Mouse (Mus musculus) lung, postnatal 0 days (tissue): Measurements from ENCODE around the gene Flii. TPM values are rescaled to one million over a fixed set of nuclear protein-coding genes. Genes with fewer than 3 reads are reported as not detected.

Source experiments
- ATAC-seq: fragments of 200-750 bp; cut with Nextera tagmentation; 2 replicates; pipeline ENCODE4 v1.8.0; 2017; ENCODE audit warnings: moderate library complexity
- DNase-seq: peaks from one replicate; pipeline ENCODE4 v3.0.0-alpha.2; 2016; ENCODE audit warnings: low spot score
- H3K27ac ChIP-seq: fragments of 300-500 bp; sonication (generic); 2 replicates; pipeline ENCODE4 v1.5.1; 2014; ENCODE audit warnings: antibody characterized with exemption, mild to moderate bottlenecking, low read length, mixed read lengths
- H3K27me3 ChIP-seq: fragments of 300-500 bp; sonication (generic); replicated peaks from 2 replicates; pipeline ENCODE4 v1.6.1; 2014; ENCODE audit warnings: low read length, mixed read lengths; ENCODE audit not compliant: insufficient read depth
- H3K36me3 ChIP-seq: fragments of 300-500 bp; sonication (generic); 2 replicates; pipeline ENCODE4 v1.6.1; 2014; ENCODE audit warnings: low read length, mixed read lengths; ENCODE audit not compliant: insufficient read depth
- H3K4me1 ChIP-seq: fragments of 300-500 bp; sonication (generic); 2 replicates; pipeline ENCODE4 v1.6.1; 2014; ENCODE audit warnings: antibody characterized with exemption, low read depth, low read length, mixed read lengths; ENCODE audit not compliant: insufficient read depth
- H3K4me2 ChIP-seq: fragments of 300-500 bp; sonication (generic); replicated peaks from 2 replicates; pipeline ENCODE4 v1.6.1; 2014; ENCODE audit warnings: low read depth, mild to moderate bottlenecking, low read length, moderate library complexity, mixed read lengths
- H3K4me3 ChIP-seq: fragments of 300-500 bp; sonication (generic); 2 replicates; pipeline ENCODE4 v1.5.1; 2014; ENCODE audit warnings: low read depth, low read length
- H3K9ac ChIP-seq: fragments of 300-500 bp; sonication (generic); replicated peaks from 2 replicates; pipeline ENCODE4 v1.6.1; 2014; ENCODE audit warnings: low read depth, mild to moderate bottlenecking
- H3K9me3 ChIP-seq: fragments of 300-500 bp; sonication (generic); 2 replicates; pipeline ENCODE4 v1.6.1; 2016; ENCODE audit warnings: low read length, mixed read lengths
- CTCF ChIP-seq: IDR thresholded peaks from 2 replicates; pipeline ENCODE4 v1.5.1; 2016; ENCODE audit warnings: antibody characterized with exemption, mild to moderate bottlenecking
- EP300 ChIP-seq: IDR thresholded peaks from 2 replicates; pipeline ENCODE4 v1.6.1; 2016; ENCODE audit warnings: antibody characterized with exemption, mild to moderate bottlenecking, control low read depth
- WGBS: fragments of 180-500 bp; shearing (Covaris S2); extraction: QIAGEN DNeasy Blood & Tissue Kit; methylation state at CpG from one replicate; pipeline ENCODE4 v1.1.7; 2014; 5-methylcytosine and 5-hydroxymethylcytosine counted together
- microRNA-seq: library from miRNA; unstranded; fragments of <30 nt; microRNA quantifications from one replicate; pipeline ENCODE4, GENCODE M21; 2016
- polyA plus RNA-seq: library from polyadenylated mRNA; unstranded; fragments of >200 nt; fragmentation: Nextera tagmentation; extraction: Ambion mirVana; gene quantifications from 2 replicates; pipeline ENCODE4 v1.2.1, GENCODE M21; 2015

Flii gene
- polyA plus RNA-seq, 1 experiment from 2014 or later = 72.4 TPM

DNA sequence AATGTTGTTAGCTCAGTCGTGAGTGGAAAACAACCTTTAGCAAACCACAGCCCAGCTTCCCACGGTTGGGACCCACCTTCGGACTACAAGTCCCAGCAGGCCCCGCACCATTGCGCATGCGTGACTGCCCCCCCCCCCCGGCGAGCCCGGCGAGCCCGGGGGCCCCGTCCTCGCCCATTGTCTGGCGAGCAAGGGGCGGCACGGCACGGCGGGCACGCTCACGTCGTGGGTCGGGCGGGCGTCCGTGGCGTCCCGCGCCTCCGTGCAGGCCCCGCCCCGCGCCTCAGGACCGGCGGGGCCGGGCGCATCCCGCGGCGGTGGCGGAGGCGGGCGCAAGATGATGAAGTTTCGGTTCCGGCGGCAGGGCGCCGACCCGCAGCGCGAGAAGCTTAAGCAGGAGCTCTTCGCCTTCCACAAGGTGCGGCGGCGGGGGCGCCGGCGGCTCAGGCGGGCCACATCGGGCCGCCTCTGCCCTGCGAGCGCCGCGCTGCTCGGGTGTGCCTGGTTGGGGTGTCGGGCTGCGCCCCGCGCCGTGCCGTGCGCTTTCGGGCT lies 27.5 kb downstream of the Flii start, which contains the start of gene Llgl1:
Gene Llgl1, plus strand, starts transcription at position 200 of the 552 bp plus-strand sequence.
- Histone ChIP-seq H3K27ac (peak within 1 kb of the TSS; percentile 90), H3K9me3 (no peaks in the 10 kb centered on the region), H3K4me2 (peak within 1 kb of the TSS; percentile 79), H3K9ac (peak within 1 kb of the TSS; percentile 78), H3K36me3 (no peaks in the 10 kb centered on the region), H3K4me1 (peaks cover 10% of the 10 kb centered on the region; the same call in 1 of the 2 replicates), H3K4me3 (peak within 1 kb of the TSS; percentile 88), H3K27me3 (no peaks in the 10 kb centered on the region)
- under 1% methylated on average over 42 of the region's 73 CpGs for WGBS
- DNase-seq (peak; percentile 94), ATAC-seq (peak; percentile 94)
- TF ChIP-seq CTCF (no peak), EP300 (no peak)

DNA sequence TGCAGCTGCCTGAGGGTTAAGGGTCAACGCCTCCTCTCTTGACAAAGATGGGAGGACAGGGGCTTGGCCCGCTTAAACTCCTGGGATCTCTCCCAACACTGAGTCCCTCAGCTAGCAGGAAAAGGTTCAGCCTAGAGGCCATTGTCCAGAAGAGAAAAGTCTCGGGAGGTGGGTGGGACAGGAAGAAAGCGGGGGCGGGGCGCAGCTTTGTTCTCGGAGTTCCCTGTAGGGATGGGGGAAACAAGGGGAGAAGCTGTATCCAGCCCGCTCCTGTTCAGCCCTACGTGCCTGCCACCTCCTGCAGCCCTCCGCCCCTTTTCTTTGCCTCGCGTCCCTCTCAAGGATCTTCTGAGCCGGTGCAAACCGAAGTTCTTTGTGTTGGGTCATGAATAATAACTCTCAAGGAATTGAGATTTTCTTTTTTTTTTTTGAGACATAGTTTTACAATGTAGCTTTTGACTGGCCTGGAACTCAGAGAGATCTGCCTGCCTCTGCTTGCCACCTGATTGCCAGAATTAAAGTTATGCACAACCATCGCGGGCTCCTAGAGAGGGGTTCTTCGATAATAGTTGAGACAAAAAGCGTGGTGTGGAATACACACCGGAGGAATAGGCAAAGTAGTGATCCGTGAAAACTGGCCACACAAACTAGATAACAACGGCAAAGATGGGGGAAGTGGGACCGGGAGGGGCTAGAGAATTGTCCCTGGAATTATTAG lies 28.1 kb downstream of the Flii start:
- no peak for TF ChIP-seq CTCF
- TF ChIP-seq EP300 = no peak
- H3K4me2 ChIP-seq = peak overlapping the region; percentile 79
- DNase-seq (peak; percentile 90), ATAC-seq (peak; percentile 66)
- H3K4me3 ChIP-seq = peak overlapping the region; percentile 88
- H3K9ac ChIP-seq = peak overlapping the region; percentile 29; the same call in 1 of the 2 replicates
- no peaks in the 10 kb centered on the region for H3K36me3 ChIP-seq
- peak overlapping the region; percentile 90 for H3K27ac ChIP-seq
- peaks cover 10% of the 10 kb centered on the region; the same call in 1 of the 2 replicates for H3K4me1 ChIP-seq
- 2% methylated on average over 22 of the region's 22 CpGs for WGBS
- H3K27me3 ChIP-seq = no peaks in the 10 kb centered on the region
- H3K9me3 ChIP-seq = no peaks in the 10 kb centered on the region

DNA sequence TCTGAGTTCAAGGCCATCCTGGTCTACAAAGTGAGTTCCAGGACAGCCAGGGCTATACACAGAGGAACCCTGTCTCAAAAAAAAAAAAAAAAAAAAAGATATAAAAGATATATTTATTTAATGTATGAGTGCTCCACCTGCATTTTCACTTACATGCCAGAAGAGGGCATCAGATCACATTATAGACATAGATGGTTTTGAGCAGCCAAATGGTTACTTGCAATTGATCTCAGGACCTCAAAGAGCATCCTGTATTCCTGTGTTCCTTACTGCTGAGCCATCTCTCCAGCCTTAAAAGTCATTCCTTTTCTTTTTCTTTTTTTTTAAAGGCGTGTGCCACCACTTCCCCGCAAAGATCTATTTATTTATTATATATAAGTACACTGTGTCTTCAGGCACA lies 29.5 kb downstream of the Flii start:
- H3K9ac ChIP-seq = no peak overlapping the region
- H3K4me2 ChIP-seq = no peak overlapping the region
- H3K27ac ChIP-seq = no peak overlapping the region
- H3K4me3 ChIP-seq = no peak overlapping the region
- TF ChIP-seq EP300 = no peak
- TF ChIP-seq CTCF = peak; percentile 69
- no peaks in the 10 kb centered on the region for H3K36me3 ChIP-seq
- DNase-seq (peak; percentile 82), ATAC-seq (no peak)
- 60% methylated on average over 2 of the region's 2 CpGs for WGBS
- H3K4me1 ChIP-seq = peaks cover 10% of the 10 kb centered on the region; the same call in 1 of the 2 replicates
- H3K9me3 ChIP-seq = no peaks in the 10 kb centered on the region
- no peaks in the 10 kb centered on the region for H3K27me3 ChIP-seq

DNA sequence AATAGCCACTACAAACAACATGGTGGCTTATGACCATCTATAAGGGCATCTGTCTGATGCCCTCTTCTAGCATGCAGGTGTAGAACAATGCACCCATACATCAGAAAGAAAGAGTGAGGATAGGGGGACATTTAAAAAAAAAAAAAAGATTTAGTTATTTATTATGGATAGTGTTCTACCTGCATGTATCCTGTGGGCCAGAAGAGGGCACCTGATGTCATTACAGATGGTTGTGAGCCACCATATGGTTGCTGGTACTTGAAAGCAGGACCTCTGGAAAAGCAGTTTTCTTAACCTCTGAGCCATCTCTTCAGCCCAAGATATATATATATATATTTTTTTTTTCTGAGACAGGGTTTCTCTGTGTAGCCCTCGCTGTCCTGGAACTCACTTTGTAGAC lies 30.9 kb downstream of the Flii start:
- Histone ChIP-seq H3K36me3 (no peaks in the 10 kb centered on the region), H3K9ac (no peak overlapping the region), H3K9me3 (no peaks in the 10 kb centered on the region), H3K4me2 (no peak overlapping the region), H3K27me3 (no peaks in the 10 kb centered on the region), H3K4me3 (no peak overlapping the region), H3K27ac (no peak overlapping the region), H3K4me1 (peaks cover 10% of the 10 kb centered on the region; the same call in 1 of the 2 replicates)
- DNase-seq = no peak
- TF ChIP-seq EP300 = no peak
- TF ChIP-seq CTCF = 0 out of 2 replicates have a peak, but pooled peaks have one; percentile 12
- 54% methylated on average over 1 of the region's 1 CpGs for WGBS
- ATAC-seq = no peak

Small RNA genes lying within 50 kb of the gene (microRNA-seq; reads per million reads assigned to microRNA genes)
- not detected for gene Mir5100

Other genes starting within 250 kb of the Flii start
- 36.5 and 40.5 TPM in 2 replicates for gene Alkbh5, start 190.9 kb downstream of the Flii start, polyA plus RNA-seq
- 22.7 and 22.9 TPM in 2 replicates for gene Llgl1, start 27.5 kb downstream of the Flii start, polyA plus RNA-seq
- gene Mief2, start 1.1 kb upstream of the Flii start, polyA plus RNA-seq = 14.5 and 15.2 TPM in 2 replicates
- 6.1 and 6.7 TPM in 2 replicates for gene Top3a, start 50.1 kb upstream of the Flii start, polyA plus RNA-seq
- 2.5 and 3.0 TPM in 2 replicates for gene Smcr8, start 50.3 kb upstream of the Flii start, polyA plus RNA-seq
- gene Shmt1, start 84.5 kb upstream of the Flii start, polyA plus RNA-seq = 14.4 and 18.4 TPM in 2 replicates
- 24.2 and 28.7 TPM in 2 replicates for gene Dhrs7b, start 103.4 kb upstream of the Flii start, polyA plus RNA-seq
- 45.3 and 48.4 TPM in 2 replicates for gene Tmem11, start 152.0 kb upstream of the Flii start, polyA plus RNA-seq
- 17.0 and 19.1 TPM in 2 replicates for gene Natd1, start 187.5 kb upstream of the Flii start, polyA plus RNA-seq
- gene Map2k3, start 204.8 kb upstream of the Flii start, polyA plus RNA-seq = 97.1 and 106 TPM in 2 replicates